Mouse (Mus musculus) C2C12 (cell line): Measurements from ENCODE around the gene Neurl4. TPM values are rescaled to one million over a fixed set of nuclear protein-coding genes. Genes with fewer than 3 reads are reported as not detected.
A peak's percentile ranks its signal among the peaks of the same experiment; 100 is the strongest.
"Not testable (repeated sequence)": the region's sequence is repeated elsewhere in the genome, so short reads cannot be mapped to it uniquely, and the experiment has no call there.

Experiments used
- H3K27me3 ChIP-seq: one replicate; pipeline ENCODE4 v1.6.1; 2011; ENCODE audit not compliant: control insufficient read depth, insufficient read depth, insufficient read length
- H3K36me3 ChIP-seq: one replicate; pipeline ENCODE4 v1.6.1; 2011; ENCODE audit not compliant: control insufficient read depth, insufficient read depth
- H3K4me3 ChIP-seq: one replicate; pipeline ENCODE4 v1.5.1; 2011; ENCODE audit warnings: mild to moderate bottlenecking, control low read depth; ENCODE audit not compliant: poor library complexity, insufficient read depth, severe bottlenecking
- H3K79me2 ChIP-seq: one replicate; pipeline ENCODE4 v1.6.1; 2011; ENCODE audit not compliant: control insufficient read depth, insufficient read depth
- H3K79me3 ChIP-seq: one replicate; pipeline ENCODE4 v1.6.1; 2011; ENCODE audit warnings: low read depth, control low read depth
- H3ac ChIP-seq: one replicate; pipeline ENCODE3; 2011; ENCODE audit warnings: low read depth; ENCODE audit not compliant: control insufficient read depth, insufficient read length
- CEBPB ChIP-seq: IDR thresholded peaks from one replicate; pipeline ENCODE4 v1.6.1; 2011; ENCODE audit warnings: low read depth, mild to moderate bottlenecking, control low read depth, moderate library complexity
- CTCF ChIP-seq: IDR thresholded peaks from one replicate; pipeline ENCODE4 v1.5.1; 2011; ENCODE audit not compliant: control insufficient read depth, insufficient read depth, insufficient read length
- FOSL1 ChIP-seq: IDR thresholded peaks from one replicate; pipeline ENCODE4 v1.8.0; 2011; ENCODE audit warnings: mild to moderate bottlenecking, low read length; ENCODE audit not compliant: poor library complexity, insufficient read depth, severe bottlenecking
- MAX ChIP-seq: IDR thresholded peaks from one replicate; pipeline ENCODE4 v1.6.1; 2011; ENCODE audit warnings: mild to moderate bottlenecking, control low read depth
- MYOD1 ChIP-seq: IDR thresholded peaks from one replicate; pipeline ENCODE4 v1.6.1; 2011; ENCODE audit warnings: low read depth; ENCODE audit not compliant: control insufficient read depth, insufficient read length
- MYOG ChIP-seq: IDR thresholded peaks from one replicate; pipeline ENCODE4 v1.6.1; 2011; ENCODE audit not compliant: control insufficient read depth, insufficient read length; ENCODE audit errors: extremely low read depth
- USF1 ChIP-seq: IDR thresholded peaks from one replicate; pipeline ENCODE4 v1.6.1; 2011; ENCODE audit warnings: low read depth, mild to moderate bottlenecking, control low read depth, moderate library complexity
- polyA plus RNA-seq: library from polyadenylated mRNA; unstranded; fragments of >200 nt; fragmentation: generic; extraction: Trizol; gene quantifications from one replicate; pipeline ENCODE4 v1.2.1, GENCODE M21; 2012; ENCODE audit warnings: missing spikeins

Neurl4 gene
- polyA plus RNA-seq, 1 experiment: 38.4 TPM

GRCm38 (mm10) chr11:69948066-69948762 lies 47.3 kb downstream of the Neurl4 start, which contains the start of gene Slc2a4:
Gene Slc2a4, minus strand, starts transcription at chr11:69948188.
- peaks cover 1% of the 10 kb centered on the region for H3K27me3 ChIP-seq
- H3K4me3 ChIP-seq: no peak within 1 kb of the TSS
- peak within 1 kb of the TSS; percentile 21 for H3ac ChIP-seq
- H3K79me3 ChIP-seq: no peaks in the 10 kb centered on the region
- H3K36me3 ChIP-seq: no peaks in the 10 kb centered on the region
- no peaks in the 10 kb centered on the region for H3K79me2 ChIP-seq
- TF ChIP-seq CTCF (no peak), FOSL1 (no peak), MYOD1 (no peak), CEBPB (no peak), USF1 (no peak), MAX (peak; percentile 48), MYOG (no peak)

GRCm38 (mm10) chr11:69948763-69949150 lies 47.9 kb downstream of the Neurl4 start:
- Histone ChIP-seq H3K36me3 (no peaks in the 10 kb centered on the region), H3K79me3 (no peaks in the 10 kb centered on the region), H3K79me2 (no peaks in the 10 kb centered on the region), H3ac (peak overlapping the region; percentile 21), H3K4me3 (no peak overlapping the region), H3K27me3 (no peaks in the 10 kb centered on the region)
- no peak for TF ChIP-seq FOSL1
- TF ChIP-seq MAX: no peak
- TF ChIP-seq MYOD1: peak; percentile 67
- TF ChIP-seq USF1: no peak
- TF ChIP-seq MYOG: no peak
- TF ChIP-seq CEBPB: no peak
- TF ChIP-seq CTCF: peak; percentile 65

- H3ac ChIP-seq: peak overlapping the region; percentile 18
- TF ChIP-seq USF1: no peak
- peak; percentile 2 for TF ChIP-seq CTCF
- no peak for TF ChIP-seq MYOG
- TF ChIP-seq CEBPB: no peak
- no peaks in the 10 kb centered on the region for H3K36me3 ChIP-seq
- no peaks in the 10 kb centered on the region for H3K79me3 ChIP-seq
- H3K27me3 ChIP-seq: no peaks in the 10 kb centered on the region
- no peak overlapping the region for H3K4me3 ChIP-seq
- no peaks in the 10 kb centered on the region for H3K79me2 ChIP-seq
Measured at GRCm38 (mm10) chr11:69950807-69951459, 50.1 kb downstream of the Neurl4 start.

- TF ChIP-seq MYOG: no peak
- no peak for TF ChIP-seq CTCF
- no peak overlapping the region for H3ac ChIP-seq
Measured at GRCm38 (mm10) chr11:69952274-69952673, 51.4 kb downstream of the Neurl4 start.

GRCm38 (mm10) chr11:69953267-69953915 lies 52.5 kb downstream of the Neurl4 start:
- H3K4me3 ChIP-seq: no peak overlapping the region
- no peak for TF ChIP-seq FOSL1
- TF ChIP-seq MYOG: no peak
- TF ChIP-seq USF1: no peak
- no peak for TF ChIP-seq CTCF
- no peak for TF ChIP-seq CEBPB
- TF ChIP-seq MAX: no peak
- TF ChIP-seq MYOD1: no peak
- H3K79me3 ChIP-seq: no peaks in the 10 kb centered on the region
- H3K79me2 ChIP-seq: no peaks in the 10 kb centered on the region
- H3K27me3 ChIP-seq: no peaks in the 10 kb centered on the region
- H3K36me3 ChIP-seq: no peaks in the 10 kb centered on the region
- no peak overlapping the region for H3ac ChIP-seq

More at GRCm38 (mm10) chr11:69952274-69952673, 51.4 kb downstream of the Neurl4 start:
- H3K4me3 ChIP-seq: no peak overlapping the region
- no peaks in the 10 kb centered on the region for H3K27me3 ChIP-seq
- no peaks in the 10 kb centered on the region for H3K36me3 ChIP-seq
- H3K79me3 ChIP-seq: no peaks in the 10 kb centered on the region
- H3K79me2 ChIP-seq: no peaks in the 10 kb centered on the region

GRCm38 (mm10) chr11:69955618-69956017 lies 54.7 kb downstream of the Neurl4 start:
- H3K27me3 ChIP-seq, H3K79me2 ChIP-seq, H3K79me3 ChIP-seq, H3ac ChIP-seq, H3K4me3 ChIP-seq, H3K36me3 ChIP-seq: not testable (repeated sequence)
